Mouse (Mus musculus): ENCODE data around the gene Dmpk.

Dmpk gene

GRCm38 (mm10) chr7:19096421-19096976, 12.8 kb downstream of the Dmpk start:
- no peak for DNase-seq (ENCODE audit: low read depth)

DNA sequence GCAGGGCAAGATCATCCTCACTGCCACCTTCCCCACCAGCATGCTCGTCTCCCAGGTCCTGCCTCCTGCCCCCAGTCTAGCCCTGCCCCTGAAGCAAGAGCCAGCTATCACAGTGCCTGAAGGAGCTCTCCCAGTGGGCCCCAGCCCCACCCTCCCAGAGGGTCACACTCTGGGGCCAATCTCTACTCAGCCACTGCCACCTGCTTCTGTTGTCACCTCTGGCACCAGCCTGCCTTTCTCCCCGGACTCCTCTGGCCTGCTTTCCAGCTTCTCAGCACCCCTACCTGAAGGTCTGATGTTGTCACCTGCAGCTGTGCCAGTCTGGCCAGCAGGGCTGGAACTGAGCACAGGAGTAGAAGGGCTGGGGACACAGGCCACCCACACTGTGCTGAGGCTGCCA, 13.6 kb downstream of the Dmpk start:
- no peak for DNase-seq (ENCODE audit: low read depth)

DNA sequence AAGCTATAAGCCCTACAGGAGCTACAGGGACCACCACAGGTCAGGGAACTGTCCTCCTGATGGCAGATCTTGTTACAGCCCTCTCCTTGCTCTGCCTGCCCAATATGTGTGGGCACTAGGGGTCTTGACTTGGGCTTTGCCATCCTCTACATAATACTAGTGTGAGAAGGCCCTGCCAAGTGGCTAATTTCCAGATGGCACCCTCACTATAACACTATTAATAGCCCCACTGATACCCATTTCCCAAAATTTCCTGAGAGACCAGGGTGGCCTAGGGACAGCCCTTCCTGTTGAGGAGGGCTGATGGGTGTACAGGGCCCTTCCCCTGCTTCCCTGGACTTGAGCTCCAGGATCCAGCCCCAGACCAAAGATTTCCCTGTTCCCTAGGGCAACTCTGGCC, 14.2 kb downstream of the Dmpk start:
- DNase-seq (ENCODE audit: low read depth) = no peak

GRCm38 (mm10) chr7:19098811-19099210, 15.2 kb downstream of the Dmpk start:
- no peak for DNase-seq (ENCODE audit: low read depth)

GRCm38 (mm10) chr7:19100290-19100689, 16.6 kb downstream of the Dmpk start:
- DNase-seq (ENCODE audit: low read depth) = no peak

DNA sequence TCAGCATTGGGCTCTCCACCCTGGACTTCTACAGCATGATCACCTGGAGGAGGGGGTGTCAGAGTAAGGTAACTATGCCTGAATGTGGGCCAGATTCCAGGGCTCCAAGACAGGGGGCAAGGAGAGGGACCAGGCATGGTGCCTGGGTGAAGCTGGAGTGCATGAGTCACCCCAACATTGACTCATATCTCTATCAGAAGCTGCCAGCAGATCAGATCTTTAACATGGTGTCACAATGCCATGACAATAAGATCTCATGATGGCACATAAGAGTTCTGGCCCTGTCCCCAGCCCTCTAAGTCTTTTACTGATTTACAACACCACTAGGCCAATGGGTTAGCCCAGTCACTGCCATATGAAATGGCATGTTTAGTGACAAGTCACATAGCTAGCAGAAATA, 20.1 kb downstream of the Dmpk start:
- DNase-seq (ENCODE audit: low read depth) = peak; percentile 80

DNA sequence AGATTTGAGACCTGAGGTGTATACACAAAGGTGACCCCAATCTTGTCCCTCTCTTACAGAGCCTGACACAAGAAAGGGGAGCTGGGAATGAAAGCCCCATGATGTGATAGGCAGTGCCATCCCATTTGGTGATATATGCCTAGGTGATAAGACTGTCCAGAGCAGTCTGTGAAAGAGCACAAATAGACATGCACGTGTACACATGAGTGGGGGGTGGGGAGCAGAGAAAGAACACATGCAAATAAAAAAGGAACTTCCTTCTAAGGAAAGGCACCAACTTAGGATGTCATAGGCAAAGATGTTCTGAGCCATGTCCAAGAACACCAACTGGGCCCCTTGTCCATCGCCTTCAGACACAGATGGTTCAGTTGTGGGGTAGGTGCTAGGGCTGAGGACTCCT, 20.8 kb downstream of the Dmpk start:
- no peak for DNase-seq (ENCODE audit: low read depth)

- no peak for DNase-seq (ENCODE audit: low read depth)
Observed at GRCm38 (mm10) chr7:19107436-19107835, 23.8 kb downstream of the Dmpk start.

- DNase-seq (ENCODE audit: low read depth) = no peak
Observed at GRCm38 (mm10) chr7:19109565-19109964, 25.9 kb downstream of the Dmpk start.

GRCm38 (mm10) chr7:19118028-19118771, 34.6 kb downstream of the Dmpk start, which contains the start of gene Gm4969:
Gm4969 (minus strand) TSS chr7:19118368.
- DNase-seq (ENCODE audit: low read depth) = no peak

DNA sequence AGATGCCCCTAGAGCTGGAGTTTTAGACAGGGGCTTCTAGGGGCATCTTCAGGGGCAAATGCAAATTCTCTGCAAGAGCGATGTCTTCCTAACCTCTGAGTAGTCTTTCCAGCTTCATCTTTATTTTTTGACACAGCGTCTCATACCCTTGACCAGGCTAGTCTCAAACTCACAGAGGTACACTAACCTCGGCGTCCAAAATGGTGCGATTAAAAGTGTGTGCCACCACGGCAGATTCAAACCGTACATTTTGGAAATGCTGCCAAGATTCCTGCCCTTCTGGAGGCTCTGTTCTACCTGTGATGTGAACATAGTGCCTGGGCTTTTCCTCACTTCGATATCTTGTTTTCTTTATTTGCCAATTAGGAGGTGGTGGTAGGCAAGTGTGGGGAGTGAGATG, 35.4 kb downstream of the Dmpk start:
- DNase-seq (ENCODE audit: low read depth) = no peak

DNA sequence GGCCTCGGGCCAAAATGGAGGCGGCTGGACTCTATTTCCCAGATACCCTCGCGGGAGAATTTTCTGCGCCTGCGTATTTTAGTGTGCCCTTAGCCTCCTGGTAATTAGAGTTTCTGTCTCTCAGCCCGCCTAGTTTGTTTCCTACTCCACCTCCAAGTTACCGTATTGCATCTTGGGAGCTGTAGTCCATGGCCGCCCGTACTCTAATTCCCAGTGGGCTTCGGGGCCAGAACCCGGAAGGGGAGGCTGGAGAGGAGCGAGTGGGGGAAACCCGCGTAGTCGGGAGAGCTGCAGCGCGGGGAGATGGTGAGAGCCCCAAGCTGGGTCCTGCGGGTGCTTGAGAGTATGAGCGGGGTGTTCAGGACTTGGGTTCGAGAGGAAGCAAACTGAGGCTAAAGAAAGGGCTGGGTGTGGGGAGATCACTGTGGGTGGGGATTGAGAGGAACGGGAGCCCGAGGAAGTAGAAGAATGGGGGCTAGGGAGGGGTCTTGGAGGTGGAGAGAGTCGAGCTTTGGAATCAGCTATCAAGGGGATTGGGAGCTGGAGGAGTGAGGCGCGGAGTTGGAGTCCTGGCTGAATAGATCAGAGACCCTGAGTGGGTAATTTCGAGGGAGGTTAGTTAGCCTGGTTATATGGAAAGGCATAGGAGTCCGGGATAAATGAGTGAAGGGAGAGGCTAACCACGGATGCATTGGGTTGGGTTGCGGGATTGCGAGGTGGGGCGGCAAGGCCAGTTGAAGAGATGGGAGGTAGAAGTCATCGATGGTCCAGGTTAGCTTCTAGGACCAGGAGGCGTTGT, 36.2 kb downstream of the Dmpk start, which contains the start of gene Fbxo46:
Gene Fbxo46, plus strand, starts transcription at position 229 of the 799 bp plus-strand sequence.
- peak; percentile 98 for DNase-seq (ENCODE audit: low read depth)

GRCm38 (mm10) chr7:19121686-19122085, 38.0 kb downstream of the Dmpk start:
- no peak for DNase-seq (ENCODE audit: low read depth)

GRCm38 (mm10) chr7:19124713-19125112, 41.1 kb downstream of the Dmpk start:
- DNase-seq (ENCODE audit: low read depth) = no peak

GRCm38 (mm10) chr7:19127744-19128143, 44.1 kb downstream of the Dmpk start:
- DNase-seq (ENCODE audit: low read depth) = no peak

DNA sequence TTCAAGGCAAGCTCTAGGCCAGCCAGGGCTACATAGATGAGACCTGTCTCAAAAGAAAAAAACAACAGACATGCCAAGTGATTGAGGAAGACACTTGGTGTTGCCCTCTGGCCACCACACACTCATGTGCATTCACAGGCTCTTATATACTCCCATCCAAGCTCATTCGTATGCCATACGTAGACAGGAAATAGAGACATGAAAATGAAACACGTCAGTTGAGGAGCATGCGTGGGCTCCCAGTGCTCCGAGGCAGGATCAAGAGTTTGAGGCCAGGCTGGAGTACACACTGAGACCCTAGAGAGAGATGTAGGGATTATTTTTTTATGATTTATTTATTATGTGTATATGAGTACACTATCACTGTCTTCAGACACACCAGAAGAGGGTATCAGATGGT, 45.7 kb downstream of the Dmpk start:
- DNase-seq (ENCODE audit: low read depth) = no peak

DNA sequence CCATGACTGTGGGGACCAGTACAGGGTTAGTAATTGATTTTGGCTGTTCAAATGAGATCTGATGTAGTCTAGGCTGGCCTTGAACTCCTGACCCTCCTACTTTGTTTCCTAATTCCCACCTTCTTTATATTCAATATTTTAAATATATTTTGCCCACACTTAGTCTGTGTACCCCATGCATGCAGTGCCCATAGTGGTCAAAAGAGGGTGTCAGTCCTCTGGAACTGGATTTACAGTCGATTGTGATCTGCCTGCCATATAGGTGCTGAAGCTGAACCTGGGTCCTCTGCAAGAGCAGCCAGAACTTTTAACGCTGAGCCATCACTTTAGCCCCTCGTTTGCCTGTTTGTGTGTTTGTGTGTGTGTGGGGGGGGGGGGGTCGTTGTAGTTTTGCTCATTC, 47.0 kb downstream of the Dmpk start:
- peak; percentile 57 for DNase-seq (ENCODE audit: low read depth)

GRCm38 (mm10) chr7:19131324-19131848, 47.7 kb downstream of the Dmpk start:
- peak; percentile 98 for DNase-seq (ENCODE audit: low read depth)

GRCm38 (mm10) chr7:19136168-19136567, 52.5 kb downstream of the Dmpk start:
- DNase-seq (ENCODE audit: low read depth) = no peak

DNA sequence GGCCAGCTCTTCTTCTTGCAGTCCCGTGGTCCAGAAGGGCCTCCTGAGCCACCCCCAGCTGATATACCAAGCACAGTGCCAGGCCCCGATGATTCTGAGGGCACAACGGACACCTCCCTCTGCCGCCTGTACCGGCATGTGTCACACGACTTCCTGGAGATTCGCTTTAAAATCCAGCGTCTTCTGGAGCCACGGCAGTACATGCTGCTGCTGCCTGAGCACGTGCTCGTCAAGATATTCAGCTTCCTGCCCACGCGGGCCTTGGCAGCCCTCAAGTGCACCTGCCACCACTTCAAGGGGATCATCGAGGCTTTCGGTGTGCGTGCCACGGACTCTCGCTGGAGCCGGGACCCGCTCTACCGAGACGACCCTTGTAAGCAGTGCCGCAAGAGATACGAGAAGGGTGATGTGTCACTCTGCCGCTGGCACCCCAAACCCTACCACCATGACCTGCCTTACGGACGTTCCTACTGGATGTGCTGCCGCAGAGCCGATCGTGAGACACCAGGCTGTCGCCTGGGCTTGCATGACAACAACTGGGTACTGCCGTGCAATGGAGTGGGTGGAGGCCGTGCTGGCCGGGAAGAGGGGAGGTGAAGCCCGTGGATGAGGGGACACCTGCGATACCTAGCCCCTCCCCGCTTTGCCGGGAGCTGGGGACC, 53.2 kb downstream of the Dmpk start:
- DNase-seq (ENCODE audit: low read depth) = no peak

GRCm38 (mm10) chr7:19137380-19137779, 53.7 kb downstream of the Dmpk start:
- peak; percentile 58 for DNase-seq (ENCODE audit: low read depth)
